Mouse (Mus musculus) heart, embryonic 16.5 days (tissue): Measurements from ENCODE around the gene Pkd2. TPM values are rescaled to one million over a fixed set of nuclear protein-coding genes. Genes with fewer than 3 reads are reported as not detected.

Experiments
- ATAC-seq: fragments of 200-750 bp; cut with Nextera tagmentation; replicated peaks from 2 replicates; pipeline ENCODE4 v1.8.0; 2017; ENCODE audit warnings: moderate number of reproducible peaks; ENCODE audit not compliant: insufficient read depth, low FRiP score; ENCODE audit errors: extremely low read depth
- H3K27ac ChIP-seq: fragments of 300-500 bp; sonication (generic); 2 replicates; pipeline ENCODE4 v1.5.1; 2014; ENCODE audit warnings: mild to moderate bottlenecking, low read length, control low read depth, moderate library complexity
- H3K27me3 ChIP-seq: fragments of 300-500 bp; sonication (generic); 2 replicates; pipeline ENCODE4 v1.6.1; 2014; ENCODE audit warnings: low read length, mixed read lengths; ENCODE audit not compliant: control insufficient read depth, insufficient read depth
- H3K36me3 ChIP-seq: fragments of 300-500 bp; sonication (generic); 2 replicates; pipeline ENCODE4 v1.6.1; 2014; ENCODE audit not compliant: control insufficient read depth, insufficient read depth
- H3K4me1 ChIP-seq: fragments of 300-500 bp; sonication (generic); 2 replicates; pipeline ENCODE4 v1.6.1; 2014; ENCODE audit warnings: low read length, mixed read lengths; ENCODE audit not compliant: control insufficient read depth, insufficient read depth
- H3K4me2 ChIP-seq: fragments of 300-500 bp; sonication (generic); 2 replicates; pipeline ENCODE4 v1.6.1; 2014; ENCODE audit warnings: low read depth, mild to moderate bottlenecking, control low read depth, low read length
- H3K4me3 ChIP-seq: fragments of 300-500 bp; sonication (generic); 2 replicates; pipeline ENCODE4 v1.5.1; 2014; ENCODE audit warnings: mild to moderate bottlenecking, control low read depth, low read length
- H3K9ac ChIP-seq: fragments of 300-500 bp; sonication (generic); 2 replicates; pipeline ENCODE4 v1.6.1; 2014; ENCODE audit warnings: low read length, control low read depth
- H3K9me3 ChIP-seq: fragments of 300-500 bp; sonication (generic); replicated peaks from 2 replicates; pipeline ENCODE4 v1.6.1; 2016; ENCODE audit warnings: low read length; ENCODE audit not compliant: control insufficient read depth
- WGBS: fragments of 180-500 bp; shearing (Covaris S2); extraction: QIAGEN DNeasy Blood & Tissue Kit; methylation state at CpG from one replicate; pipeline ENCODE4 v1.1.7; 2014; 5-methylcytosine and 5-hydroxymethylcytosine counted together
- polyA plus RNA-seq: library from polyadenylated mRNA; unstranded; fragments of >200 nt; fragmentation: Nextera tagmentation; extraction: Ambion mirVana; gene quantifications from 2 replicates; pipeline ENCODE4 v1.2.1, GENCODE M21; 2015

The Pkd2 gene
- polyA plus RNA-seq, 1 experiment from 2014 or later = 7.1 TPM

GRCm38 (mm10) chr5:104480367-104480766, 21.1 kb downstream of the Pkd2 start:
- Histone ChIP-seq H3K27me3 (no peaks in the 10 kb centered on the region), H3K9ac (no peak overlapping the region), H3K4me3 (no peak overlapping the region), H3K36me3 (peaks cover 46% of the 10 kb centered on the region), H3K4me2 (no peak overlapping the region), H3K27ac (no peak overlapping the region), H3K9me3 (no peaks in the 10 kb centered on the region), H3K4me1 (no peaks in the 10 kb centered on the region)
- 80% methylated on average over 7 of the region's 7 CpGs for WGBS
- ATAC-seq = no peak

DNA sequence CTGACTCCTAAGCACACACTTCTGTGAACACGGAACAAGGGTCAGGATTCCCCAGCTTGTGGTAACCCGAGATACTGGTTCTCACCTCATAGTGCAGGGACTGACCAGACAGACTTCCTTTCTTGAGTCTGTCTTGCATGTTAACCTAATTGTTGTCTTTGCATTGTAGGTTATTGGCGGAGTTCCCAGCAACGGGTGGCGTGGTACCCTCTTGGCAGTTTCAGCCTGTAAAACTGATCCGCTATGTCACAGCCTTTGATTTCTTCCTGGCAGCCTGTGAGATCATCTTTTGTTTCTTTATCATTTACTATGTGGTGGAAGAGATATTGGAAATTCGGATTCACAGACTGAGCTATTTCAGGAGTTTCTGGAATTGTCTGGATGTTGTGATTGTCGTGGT, 23.6 kb downstream of the Pkd2 start:
- ATAC-seq = no peak
- Histone ChIP-seq H3K36me3 (peaks cover 43% of the 10 kb centered on the region), H3K4me3 (no peak overlapping the region), H3K27me3 (no peaks in the 10 kb centered on the region), H3K9me3 (no peaks in the 10 kb centered on the region), H3K9ac (no peak overlapping the region), H3K4me2 (no peak overlapping the region), H3K4me1 (no peaks in the 10 kb centered on the region), H3K27ac (no peak overlapping the region)
- 54% methylated on average over 8 of the region's 8 CpGs for WGBS

DNA sequence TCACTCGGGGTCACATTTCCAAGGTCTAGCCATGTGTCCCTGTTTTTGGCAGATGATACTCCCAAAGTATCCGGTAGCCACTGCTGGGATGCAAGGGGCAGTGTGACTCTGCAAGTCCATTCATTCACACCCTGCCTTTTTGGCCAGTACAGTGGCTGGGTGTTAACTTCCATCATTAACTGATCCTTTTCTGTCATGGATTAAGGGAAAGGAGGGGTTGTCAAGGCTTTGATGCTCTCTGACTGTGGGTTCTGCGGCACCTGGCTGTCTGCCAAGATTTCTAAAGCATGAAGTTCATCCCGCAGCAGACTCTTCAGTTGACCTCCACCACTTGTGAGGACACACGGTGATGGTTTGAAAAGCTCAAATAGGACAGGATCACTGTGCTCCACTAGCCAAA, 32.3 kb downstream of the Pkd2 start:
- Histone ChIP-seq H3K9ac (no peak overlapping the region), H3K4me1 (no peaks in the 10 kb centered on the region), H3K9me3 (no peaks in the 10 kb centered on the region), H3K36me3 (peaks cover 56% of the 10 kb centered on the region), H3K27me3 (no peaks in the 10 kb centered on the region), H3K27ac (no peak overlapping the region), H3K4me3 (no peak overlapping the region), H3K4me2 (no peak overlapping the region)
- 39% methylated on average over 5 of the region's 5 CpGs for WGBS
- ATAC-seq = no peak

DNA sequence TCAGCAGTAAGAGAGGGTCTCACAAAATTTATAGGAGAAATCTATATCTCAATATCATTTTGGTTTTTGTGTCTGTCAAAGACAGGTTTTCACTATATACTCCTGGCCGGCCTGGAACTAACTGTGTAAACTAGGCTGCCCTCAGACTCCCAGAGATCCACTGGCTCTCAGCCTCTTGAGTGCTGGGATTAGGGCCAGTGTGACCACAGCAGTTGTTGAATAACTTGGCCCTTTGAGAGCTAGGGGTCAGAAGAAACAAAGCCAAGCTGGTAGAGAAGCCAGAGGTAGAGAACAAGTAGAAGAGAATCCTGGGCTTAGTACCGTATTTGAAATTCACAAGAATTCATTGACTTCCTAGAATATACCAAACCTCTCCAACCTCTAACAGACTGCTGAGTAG, 45.6 kb downstream of the Pkd2 start:
- WGBS = 79% methylated on average over 2 of the region's 2 CpGs

DNA sequence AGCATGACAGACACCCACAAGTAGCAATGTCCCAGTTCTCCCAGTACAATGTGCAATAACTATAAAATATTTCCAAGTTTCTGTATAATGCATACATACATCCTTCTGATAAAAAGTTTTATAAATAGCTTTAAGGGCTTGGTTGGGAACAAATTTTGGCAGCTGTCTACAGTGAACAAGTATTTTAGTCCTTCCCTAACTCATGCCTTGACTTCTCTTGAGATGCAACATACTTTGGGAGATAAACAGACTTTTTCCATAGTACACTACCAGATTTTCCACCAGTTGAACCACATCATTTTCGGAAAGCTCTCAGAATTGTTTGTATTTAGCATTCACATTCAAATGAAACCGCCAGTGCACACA, 48.6 kb downstream of the Pkd2 start:
- H3K4me2 ChIP-seq = peak overlapping the region; percentile 86
- ATAC-seq = peak; percentile 2; the same call in 1 of the 2 replicates
- H3K9me3 ChIP-seq = no peaks in the 10 kb centered on the region
- peak overlapping the region; percentile 95 for H3K4me3 ChIP-seq
- no peaks in the 10 kb centered on the region for H3K27me3 ChIP-seq
- peak overlapping the region; percentile 59; the same call in 1 of the 2 replicates for H3K9ac ChIP-seq
- peaks cover 11% of the 10 kb centered on the region for H3K4me1 ChIP-seq
- WGBS = 0% methylated on average over 2 of the region's 2 CpGs
- H3K36me3 ChIP-seq = peaks cover 16% of the 10 kb centered on the region; the same call in 1 of the 2 replicates
- H3K27ac ChIP-seq = 0 out of 2 replicates have a peak overlapping the region, but pooled peaks have one; percentile 39

More for the DNA sequence above, 45.6 kb downstream of the Pkd2 start:
- Histone ChIP-seq H3K9ac (no peak overlapping the region), H3K36me3 (peaks cover 20% of the 10 kb centered on the region; the same call in 1 of the 2 replicates), H3K27ac (no peak overlapping the region), H3K4me1 (peaks cover 11% of the 10 kb centered on the region), H3K9me3 (no peaks in the 10 kb centered on the region), H3K4me2 (no peak overlapping the region), H3K4me3 (no peak overlapping the region), H3K27me3 (no peaks in the 10 kb centered on the region)
- ATAC-seq = no peak

- peaks cover 11% of the 10 kb centered on the region for H3K4me1 ChIP-seq
- H3K36me3 ChIP-seq = peaks cover 15% of the 10 kb centered on the region
- peak within 1 kb of the TSS; percentile 91 for H3K27ac ChIP-seq
- H3K9me3 ChIP-seq = no peaks in the 10 kb centered on the region
- H3K9ac ChIP-seq = peak within 1 kb of the TSS; percentile 95
- WGBS = under 1% methylated on average over 79 of the region's 83 CpGs
- no peaks in the 10 kb centered on the region for H3K27me3 ChIP-seq
- ATAC-seq = peak; percentile 94
- H3K4me3 ChIP-seq = peak within 1 kb of the TSS; percentile 95
- H3K4me2 ChIP-seq = peak within 1 kb of the TSS; percentile 86
Observed at GRCm38 (mm10) chr5:104508195-104508891, 49.1 kb downstream of the Pkd2 start, which contains the start of gene BC005561. BC005561 (plus strand) TSS chr5:104508352.

GRCm38 (mm10) chr5:104511211-104511610, 52.0 kb downstream of the Pkd2 start:
- Histone ChIP-seq H3K27ac (no peak overlapping the region), H3K4me1 (peaks cover 11% of the 10 kb centered on the region), H3K4me2 (no peak overlapping the region), H3K4me3 (no peak overlapping the region), H3K9ac (no peak overlapping the region), H3K27me3 (no peaks in the 10 kb centered on the region), H3K36me3 (peaks cover 12% of the 10 kb centered on the region), H3K9me3 (no peaks in the 10 kb centered on the region)
- 96% methylated on average over 3 of the region's 3 CpGs for WGBS
- no peak for ATAC-seq

DNA sequence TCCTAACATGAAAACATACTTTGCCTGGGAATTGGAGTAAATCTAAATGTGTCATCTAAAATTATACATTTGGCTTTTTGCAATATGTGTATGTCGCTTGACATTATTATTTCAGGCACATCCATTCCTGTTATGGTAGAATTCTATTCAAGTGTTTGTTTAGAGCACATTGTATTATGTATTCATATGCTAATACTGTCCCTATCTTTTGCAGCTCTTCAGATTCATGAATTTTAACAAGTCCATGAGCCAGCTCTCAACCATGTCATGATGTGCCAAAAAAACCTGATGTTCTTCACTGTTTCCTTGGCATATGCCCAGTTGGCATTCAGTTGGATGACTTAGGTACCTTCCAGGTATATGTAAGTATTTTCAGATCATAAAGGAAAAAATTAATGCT, 79.4 kb downstream of the Pkd2 start:
- ATAC-seq = no peak
- Histone ChIP-seq H3K27me3 (no peaks in the 10 kb centered on the region), H3K9ac (no peak overlapping the region), H3K4me1 (no peaks in the 10 kb centered on the region), H3K27ac (no peak overlapping the region), H3K4me3 (no peak overlapping the region), H3K9me3 (no peaks in the 10 kb centered on the region), H3K36me3 (peaks cover 40% of the 10 kb centered on the region), H3K4me2 (no peak overlapping the region)
- WGBS = 94% methylated on average over 1 of the region's 1 CpGs

- H3K4me3 ChIP-seq = no peak overlapping the region
- WGBS = 90% methylated on average over 4 of the region's 4 CpGs
- ATAC-seq = no peak
- H3K36me3 ChIP-seq = peaks cover 40% of the 10 kb centered on the region
- H3K9me3 ChIP-seq = no peaks in the 10 kb centered on the region
- no peaks in the 10 kb centered on the region for H3K27me3 ChIP-seq
- no peak overlapping the region for H3K27ac ChIP-seq
- no peak overlapping the region for H3K9ac ChIP-seq
- no peak overlapping the region for H3K4me2 ChIP-seq
- H3K4me1 ChIP-seq = no peaks in the 10 kb centered on the region
Observed at GRCm38 (mm10) chr5:104539331-104539730, 80.1 kb downstream of the Pkd2 start.
